Mouse (Mus musculus): ENCODE measurements at regions not wholly inside any gene's neighbourhood (a gene's known extent, or its start where the extent isn't known, plus 50 kb on each side); places are given as distances from the start of the nearest gene placed in this dataset.

DNA sequence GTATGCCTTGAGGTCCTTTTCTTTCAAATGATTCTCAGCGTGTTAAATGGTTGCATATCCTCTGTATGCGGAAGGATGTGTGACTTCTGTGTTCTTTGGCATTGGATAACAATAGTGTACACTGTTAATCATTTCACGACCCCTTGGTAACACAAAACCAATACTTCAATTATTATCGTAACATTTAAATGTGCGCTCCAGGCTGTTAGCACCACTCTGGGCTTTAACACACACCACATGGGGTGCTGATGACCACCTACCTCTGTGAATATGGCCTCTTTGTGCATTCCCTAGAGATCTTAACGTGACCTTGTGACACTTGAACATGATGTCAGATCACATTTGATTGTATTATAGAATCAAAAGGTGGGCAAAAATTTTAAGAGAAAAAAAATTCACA is 80.2 kb upstream of the Csnka2ip start:
- no peak for DNase-seq (ENCODE audit: low spot score in 2 of 2)

DNA sequence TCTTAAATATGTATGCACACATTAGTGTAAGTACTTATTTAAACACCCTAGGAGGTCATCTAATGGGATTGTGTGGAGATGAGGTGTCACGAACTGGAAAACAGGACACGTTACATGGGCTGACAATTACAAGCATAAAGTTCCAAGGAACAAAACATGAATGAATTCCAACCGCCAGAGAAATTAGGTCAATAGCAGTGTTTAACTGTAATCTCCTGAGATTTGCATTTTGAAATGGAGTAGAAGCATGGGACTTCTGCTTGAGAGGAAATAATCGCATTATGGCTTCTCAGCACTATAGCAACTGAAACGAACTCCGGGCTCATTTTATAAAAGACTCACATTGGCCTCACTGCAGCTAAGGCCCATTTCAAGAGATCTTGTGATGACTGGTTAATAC is 79.7 kb upstream of the Csnka2ip start:
- no peak for DNase-seq (ENCODE audit: low spot score in 2 of 2)

DNA sequence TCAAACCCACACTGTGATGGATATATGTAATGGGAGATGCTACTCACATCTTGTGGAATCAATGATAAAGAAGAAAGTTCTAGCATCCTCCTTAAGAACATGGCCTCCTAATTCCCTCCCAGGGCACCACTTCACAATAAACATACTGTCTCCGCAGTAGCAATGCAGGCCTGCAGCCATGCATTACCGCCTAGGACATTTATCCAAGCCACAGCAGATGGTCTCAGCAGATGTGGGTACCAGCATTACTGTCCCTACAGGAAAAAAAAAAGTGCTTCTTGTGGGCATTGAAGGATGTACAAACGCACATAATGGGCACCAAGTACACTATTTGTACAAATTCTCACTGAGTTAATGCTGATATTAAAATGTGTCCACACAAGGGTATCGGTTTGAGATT is 78.6 kb upstream of the Csnka2ip start:
- no peak for DNase-seq (ENCODE audit: low spot score in 2 of 2)

DNA sequence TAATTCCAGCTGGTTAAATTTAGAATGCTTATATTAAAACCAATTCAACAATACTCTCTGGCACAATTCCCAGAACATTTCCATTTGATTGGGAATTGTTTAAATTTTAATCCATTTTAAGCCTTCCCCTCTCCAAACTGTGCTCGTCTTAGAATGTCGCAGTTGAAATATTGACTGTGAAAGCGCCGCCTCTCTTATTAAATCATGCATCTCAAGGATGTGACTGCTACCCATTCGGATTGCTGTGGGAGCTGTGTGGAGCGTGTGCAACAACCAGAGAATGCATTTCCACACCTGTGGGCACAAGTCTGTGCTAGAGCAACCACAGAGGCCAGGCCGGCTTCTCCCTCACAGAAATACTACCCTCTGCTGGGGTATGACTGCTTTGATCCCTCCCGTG is 75.1 kb upstream of the Csnka2ip start:
- peak in 1 of 2 experiments; percentile 15 for DNase-seq (ENCODE audit: low spot score in 2 of 2)

DNA sequence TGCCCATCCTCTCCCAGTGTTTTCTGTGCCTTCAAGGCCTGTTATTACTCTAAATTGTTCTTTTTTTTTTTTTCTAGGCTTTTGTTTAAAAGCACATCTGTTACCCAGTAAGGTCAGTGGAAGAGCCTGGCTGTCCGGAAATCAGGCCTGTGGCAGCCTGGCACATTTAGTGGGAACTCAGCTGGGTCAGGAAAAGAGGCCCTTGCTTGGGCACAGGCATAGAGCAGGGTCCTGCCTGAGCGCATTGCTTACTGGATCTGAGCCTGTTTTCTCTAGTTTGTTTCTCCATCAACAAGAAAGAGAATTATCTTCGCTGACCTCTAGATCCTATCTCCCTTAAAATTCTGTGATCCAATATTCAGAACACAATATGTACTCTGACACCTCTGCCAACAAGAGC is 74.7 kb upstream of the Csnka2ip start:
- no peak for DNase-seq (ENCODE audit: low spot score in 2 of 2)

DNA sequence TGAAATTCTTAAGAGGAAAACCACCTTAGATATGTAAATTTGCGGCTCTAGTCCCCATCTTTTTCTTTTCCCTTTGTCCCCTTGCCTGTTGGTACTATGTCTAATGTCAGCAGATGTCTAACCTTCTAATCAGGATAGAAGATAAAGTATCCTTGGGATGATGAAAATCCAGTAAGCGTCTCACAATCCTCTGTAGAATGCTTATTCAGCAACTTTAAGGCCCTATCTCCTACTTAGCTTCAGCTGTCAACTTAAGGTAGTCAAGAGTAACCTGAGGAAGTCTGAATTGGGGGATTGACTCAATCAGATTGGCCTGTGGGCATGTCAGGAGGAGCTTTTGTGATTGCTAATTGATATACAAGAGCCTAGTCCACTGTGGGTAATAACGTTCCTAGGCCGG is 64.7 kb upstream of the Csnka2ip start:
- no peak for DNase-seq (ENCODE audit: low spot score in 2 of 2)

Data from layer of hippocampus, postnatal 14 days (tissue).